Mouse (Mus musculus) monocyte, adult 5-6 weeks (primary cell): ENCODE measurements around the gene S100a5. TPM values are rescaled to one million over a fixed set of nuclear protein-coding genes. Genes with fewer than 3 reads are reported as not detected.

Experiments
- ATAC-seq: fragments of 153-309, 156-312 bp; replicated peaks from 2 replicates; pipeline ENCODE4 v1.8.0; 2017; ENCODE audit warnings: mild to moderate bottlenecking; ENCODE audit not compliant: low TSS enrichment, insufficient number of reproducible peaks, severe bottlenecking, poor library complexity, low FRiP score
- total RNA-seq: library from RNA; stranded (forward); fragments of 200-1000, 200-491, 200-594 nt; gene quantifications from 3 replicates; pipeline ENCODE4 v1.2.3, GENCODE M21; 2017

Gene S100a5
- total RNA-seq, 1 experiment from 2014 or later, result not detected

- no peak for ATAC-seq
Observed at GRCm38 (mm10) chr3:90597736-90598135, 10.6 kb upstream of the S100a5 start.

- ATAC-seq, result no peak
Observed at GRCm38 (mm10) chr3:90598212-90598611, 10.1 kb upstream of the S100a5 start.

GRCm38 (mm10) chr3:90599401-90599800, 8.9 kb upstream of the S100a5 start:
- no peak for ATAC-seq

GRCm38 (mm10) chr3:90600036-90600435, 8.3 kb upstream of the S100a5 start:
- ATAC-seq, result no peak

GRCm38 (mm10) chr3:90600458-90601195, 7.7 kb upstream of the S100a5 start:
- ATAC-seq, result no peak

GRCm38 (mm10) chr3:90601486-90602110, 6.7 kb upstream of the S100a5 start, which contains the start of gene Gm42674:
Gm42674 (plus strand) TSS chr3:90601904.
- no peak for ATAC-seq

GRCm38 (mm10) chr3:90603623-90604022, 4.7 kb upstream of the S100a5 start, which contains the start of gene S100a4:
S100a4 (plus strand) TSS chr3:90603771.
- peak; percentile 74 for ATAC-seq

GRCm38 (mm10) chr3:90604416-90604815, 3.9 kb upstream of the S100a5 start:
- ATAC-seq, result peak; percentile 15; the same call in 1 of the 2 replicates

- ATAC-seq, result no peak
Observed at GRCm38 (mm10) chr3:90605049-90605448, 3.3 kb upstream of the S100a5 start.

GRCm38 (mm10) chr3:90605736-90606135, 2.6 kb upstream of the S100a5 start:
- no peak for ATAC-seq

GRCm38 (mm10) chr3:90606185-90606584, 2.1 kb upstream of the S100a5 start:
- ATAC-seq, result no peak

- ATAC-seq, result no peak
Observed at GRCm38 (mm10) chr3:90607361-90607760, 962 bp upstream of the S100a5 start.

GRCm38 (mm10) chr3:90609102-90609501, 779 bp downstream of the S100a5 start:
- no peak for ATAC-seq

GRCm38 (mm10) chr3:90611494-90611893, 3.2 kb downstream of the S100a5 start:
- no peak for ATAC-seq

GRCm38 (mm10) chr3:90612061-90612460, 3.7 kb downstream of the S100a5 start:
- ATAC-seq, result 0 out of 2 replicates have a peak, but pooled peaks have one; percentile 14

- peak; percentile 72 for ATAC-seq
Observed at GRCm38 (mm10) chr3:90612728-90613291, 4.5 kb downstream of the S100a5 start, which contains the start of gene S100a6. S100a6 (plus strand) TSS chr3:90612882.

GRCm38 (mm10) chr3:90613461-90614147, 5.3 kb downstream of the S100a5 start:
- no peak for ATAC-seq

- no peak for ATAC-seq
Observed at GRCm38 (mm10) chr3:90614148-90614530, 5.8 kb downstream of the S100a5 start.

- no peak for ATAC-seq
Observed at GRCm38 (mm10) chr3:90614611-90615251, 6.4 kb downstream of the S100a5 start.
